8 mouse cellular contexts compared by ENCODE assay signal in the genomic region with DNA sequence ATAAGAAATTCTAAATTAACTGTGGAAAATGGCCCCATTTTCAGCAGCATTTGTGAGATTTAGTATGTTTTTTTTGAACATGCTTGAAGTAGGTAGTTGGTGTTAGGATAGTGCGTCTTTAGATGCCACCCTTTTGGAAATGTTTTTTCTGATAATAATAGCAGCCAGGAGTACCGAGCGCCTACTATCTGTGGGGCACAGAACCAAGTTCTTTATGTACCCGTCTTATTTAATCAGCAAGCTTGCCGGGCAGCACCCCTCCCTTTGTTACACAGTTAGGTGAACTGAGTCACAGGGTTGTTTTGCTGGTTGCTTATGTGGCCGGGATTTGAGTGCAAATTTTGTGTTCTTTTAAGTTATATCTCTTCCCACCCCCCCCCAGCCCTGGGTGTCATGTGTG. TPM values are rescaled to one million over a fixed set of nuclear protein-coding genes. Genes with fewer than 3 reads are reported as not detected.
DNase-seq lines count a peak whose midpoint lies in the region; ATAC-seq and TF ChIP-seq lines count a peak whose summit lies in the region.

No protein-coding gene starts in this region.

- TF ChIP-seq POLR2A in olfactory bulb, adult 2 months (IDR thresholded peaks at IDR 0.05; ENCODE audit: insufficient read depth, low read depth, low read length) = no peak

- TF ChIP-seq CTCF in lung, embryonic 14.5 days (IDR thresholded peaks at IDR 0.05; ENCODE audit: low read depth) = no peak
- TF ChIP-seq CTCF in olfactory bulb, adult 2 months (IDR thresholded peaks at IDR 0.05; ENCODE audit: insufficient read depth, low read depth, low read length) = no peak

- no peak for DNase-seq in lung, embryonic 14.5 days
- DNase-seq in lung, postnatal 14 days = no peak
- DNase-seq in urinary bladder, postnatal 10 days (ENCODE audit: low spot score) = no peak
- no peak for DNase-seq in thymus, postnatal 14 days
- no peak for DNase-seq in left cerebral cortex, postnatal 4 days

- no peaks in the 10 kb centered on the region for H3K27me3 ChIP-seq in lung, embryonic 14.5 days (ENCODE audit: insufficient read depth, low read length)
- no peaks in the 10 kb centered on the region for H3K27me3 ChIP-seq in embryonic facial prominence, embryonic 15.5 days
- no peaks in the 10 kb centered on the region for H3K27me3 ChIP-seq in limb, embryonic 13.5 days

- H3K9me3 ChIP-seq in lung, embryonic 14.5 days (ENCODE audit: low read depth, low read length) = no peaks in the 10 kb centered on the region
- H3K9me3 ChIP-seq in embryonic facial prominence, embryonic 15.5 days (replicated peaks) = no peaks in the 10 kb centered on the region
- no peaks in the 10 kb centered on the region for H3K9me3 ChIP-seq in limb, embryonic 13.5 days

- H3K4me1 ChIP-seq in lung, embryonic 14.5 days (ENCODE audit: insufficient read depth) = no peaks in the 10 kb centered on the region
- H3K4me1 ChIP-seq in embryonic facial prominence, embryonic 15.5 days = peaks cover 26% of the 10 kb centered on the region
- peaks cover 18% of the 10 kb centered on the region for H3K4me1 ChIP-seq in limb, embryonic 13.5 days
- peaks cover 19% of the 10 kb centered on the region for H3K4me1 ChIP-seq in olfactory bulb, adult 2 months (ENCODE audit: control insufficient read depth, insufficient read depth, low read length)

- peak overlapping the region; percentile 95; the same call in 1 of the 2 replicates for H3K27ac ChIP-seq in lung, embryonic 14.5 days (ENCODE audit: low read depth)
- H3K27ac ChIP-seq in embryonic facial prominence, embryonic 15.5 days (replicated peaks) = no peak overlapping the region
- H3K27ac ChIP-seq in limb, embryonic 13.5 days = no peak overlapping the region
- H3K27ac ChIP-seq in olfactory bulb, adult 2 months (ENCODE audit: insufficient read depth, low read depth, low read length) = no peak overlapping the region

- H3K9ac ChIP-seq in lung, embryonic 14.5 days = peak overlapping the region; percentile 95
- no peak overlapping the region for H3K9ac ChIP-seq in embryonic facial prominence, embryonic 15.5 days
- peak overlapping the region; percentile 96 for H3K9ac ChIP-seq in limb, embryonic 13.5 days

- H3K4me3 ChIP-seq in lung, embryonic 14.5 days (ENCODE audit: low read depth, low read length) = peak overlapping the region; percentile 98
- H3K4me3 ChIP-seq in embryonic facial prominence, embryonic 15.5 days (replicated peaks) = peak overlapping the region; percentile 100
- peak overlapping the region; percentile 97 for H3K4me3 ChIP-seq in limb, embryonic 13.5 days
- H3K4me3 ChIP-seq in olfactory bulb, adult 2 months (ENCODE audit: insufficient read depth, low read depth, low read length) = peak overlapping the region; percentile 3; the same call in 1 of the 2 replicates

- intact Hi-C loops in left cerebral cortex, postnatal 4 days (cut with DNase I) = no loop called here

- peaks cover 64% of the 10 kb centered on the region for H3K36me3 ChIP-seq in lung, embryonic 14.5 days (ENCODE audit: insufficient read depth)
- H3K36me3 ChIP-seq in embryonic facial prominence, embryonic 15.5 days = peaks cover 33% of the 10 kb centered on the region
- H3K36me3 ChIP-seq in limb, embryonic 13.5 days = peaks cover 58% of the 10 kb centered on the region

- WGBS in lung, embryonic 14.5 days = 62% methylated on average over 6 of the region's 6 CpGs
- WGBS in embryonic facial prominence, embryonic 15.5 days = 61% methylated on average over 6 of the region's 6 CpGs
- WGBS in limb, embryonic 13.5 days = 75% methylated on average over 6 of the region's 6 CpGs
- 36% methylated on average over 6 of the region's 6 CpGs for WGBS in olfactory bulb, adult 2 months

- ATAC-seq in lung, embryonic 14.5 days (ENCODE audit: insufficient read depth) = no peak
- ATAC-seq in embryonic facial prominence, embryonic 15.5 days (ENCODE audit: insufficient number of reproducible peaks, low FRiP score, low TSS enrichment, low read depth) = no peak
- ATAC-seq in limb, embryonic 13.5 days (ENCODE audit: low FRiP score, low read depth) = no peak

- peak overlapping the region; percentile 87 for H3K4me2 ChIP-seq in lung, embryonic 14.5 days
- peak overlapping the region; percentile 74 for H3K4me2 ChIP-seq in embryonic facial prominence, embryonic 15.5 days (replicated peaks)
- peak overlapping the region; percentile 87 for H3K4me2 ChIP-seq in limb, embryonic 13.5 days (replicated peaks)

RNA-seq across cellular contexts. Expression of gene Epn1, which starts 1.2 kb away (rescaled TPM):
- polyA plus RNA-seq in lung, embryonic 14.5 days (2014; fragmentation: Nextera tagmentation; extraction: Ambion mirVana) = 76.0 and 77.9 TPM in 2 replicates
- 66.5 and 70.6 TPM in 2 replicates for polyA plus RNA-seq in embryonic facial prominence, embryonic 15.5 days (2015; fragmentation: Nextera tagmentation; extraction: Ambion mirVana)
- polyA plus RNA-seq in limb, embryonic 13.5 days (2015; fragmentation: Nextera tagmentation; extraction: Ambion mirVana) = 62.2 and 64.6 TPM in 2 replicates
- not detected in 2 replicates for polyA plus RNA-seq in olfactory bulb, adult 2 months (2012; ENCODE audit: insufficient read depth, insufficient read length, low replicate concordance, missing spikeins)
- total RNA-seq in left cerebral cortex, postnatal 4 days (2021) = 100 to 1,000 TPM; 301 to 316 TPM

RNA-seq across cellular contexts. Expression of gene U2af2, which starts 19.3 kb away (rescaled TPM):
- polyA plus RNA-seq in lung, embryonic 14.5 days (2014; fragmentation: Nextera tagmentation; extraction: Ambion mirVana) = 145 and 162 TPM in 2 replicates
- 116 and 124 TPM in 2 replicates for polyA plus RNA-seq in embryonic facial prominence, embryonic 15.5 days (2015; fragmentation: Nextera tagmentation; extraction: Ambion mirVana)
- 152 and 153 TPM in 2 replicates for polyA plus RNA-seq in limb, embryonic 13.5 days (2015; fragmentation: Nextera tagmentation; extraction: Ambion mirVana)
- 837 TPM in 1 of 2 replicates, not detected in the other for polyA plus RNA-seq in olfactory bulb, adult 2 months (2012; ENCODE audit: insufficient read depth, insufficient read length, low replicate concordance, missing spikeins)
- 100 to 1,000 TPM; 222 to 229 TPM for total RNA-seq in left cerebral cortex, postnatal 4 days (2021)

RNA-seq across cellular contexts. Expression of gene Zfp580, which starts 29.9 kb away (rescaled TPM):
- 44.5 and 45.1 TPM in 2 replicates for polyA plus RNA-seq in lung, embryonic 14.5 days (2014; fragmentation: Nextera tagmentation; extraction: Ambion mirVana)
- 36.8 and 43.1 TPM in 2 replicates for polyA plus RNA-seq in embryonic facial prominence, embryonic 15.5 days (2015; fragmentation: Nextera tagmentation; extraction: Ambion mirVana)
- polyA plus RNA-seq in limb, embryonic 13.5 days (2015; fragmentation: Nextera tagmentation; extraction: Ambion mirVana) = 42.1 and 42.8 TPM in 2 replicates
- polyA plus RNA-seq in olfactory bulb, adult 2 months (2012; ENCODE audit: insufficient read depth, insufficient read length, low replicate concordance, missing spikeins) = not detected in 2 replicates
- 10 to 100 TPM; 65.0 to 65.4 TPM for total RNA-seq in left cerebral cortex, postnatal 4 days (2021)

RNA-seq across cellular contexts. Expression of gene Rfpl4, which starts 35.5 kb away (rescaled TPM):
- not detected in 2 replicates for polyA plus RNA-seq in lung, embryonic 14.5 days (2014; fragmentation: Nextera tagmentation; extraction: Ambion mirVana)
- not detected in 2 replicates for polyA plus RNA-seq in embryonic facial prominence, embryonic 15.5 days (2015; fragmentation: Nextera tagmentation; extraction: Ambion mirVana)
- not detected in 2 replicates for polyA plus RNA-seq in limb, embryonic 13.5 days (2015; fragmentation: Nextera tagmentation; extraction: Ambion mirVana)
- not detected in 2 replicates for polyA plus RNA-seq in olfactory bulb, adult 2 months (2012; ENCODE audit: insufficient read depth, insufficient read length, low replicate concordance, missing spikeins)
- not detected for total RNA-seq in left cerebral cortex, postnatal 4 days (2021)

RNA-seq across cellular contexts. Expression of gene Zfp784, which starts 43.0 kb away (rescaled TPM):
- polyA plus RNA-seq in lung, embryonic 14.5 days (2014; fragmentation: Nextera tagmentation; extraction: Ambion mirVana) = 4.2 and 4.6 TPM in 2 replicates
- polyA plus RNA-seq in embryonic facial prominence, embryonic 15.5 days (2015; fragmentation: Nextera tagmentation; extraction: Ambion mirVana) = 6.7 and 7.5 TPM in 2 replicates
- 7.0 and 7.8 TPM in 2 replicates for polyA plus RNA-seq in limb, embryonic 13.5 days (2015; fragmentation: Nextera tagmentation; extraction: Ambion mirVana)
- not detected in 2 replicates for polyA plus RNA-seq in olfactory bulb, adult 2 months (2012; ENCODE audit: insufficient read depth, insufficient read length, low replicate concordance, missing spikeins)
- total RNA-seq in left cerebral cortex, postnatal 4 days (2021) = 1 to 10 TPM; 5.2 to 5.6 TPM

Comparison
In these comparisons a context has a peak if more than half of its experiments do, and no peak if none do; other contexts are left out.
1. H3K4me3 ChIP-seq: peak in every context shown above with its lines; median percentile 100 in embryonic facial prominence, embryonic 15.5 days; 98 in lung, embryonic 14.5 days; 97 in limb, embryonic 13.5 days; 3 in olfactory bulb, adult 2 months.
2. RNA of gene Zfp580, which starts 29.9 kb away (polyA plus RNA-seq): 44.5 to 45.1 TPM in lung, embryonic 14.5 days, 36.8 to 43.1 TPM in embryonic facial prominence, embryonic 15.5 days and 42.1 to 42.8 TPM in limb, embryonic 13.5 days; not detected in olfactory bulb, adult 2 months; every median in the first group is over 10 times any median in the second.
3. Peak in every context shown above with its lines, with median percentiles within 50 percentile points of each other: H3K4me2 ChIP-seq.